Mouse (Mus musculus) heart, postnatal 4 days (tissue): Measurements from ENCODE around the gene Tgfbr3. TPM values are rescaled to one million over a fixed set of nuclear protein-coding genes. Genes with fewer than 3 reads are reported as not detected.

Source experiments
- DNase-seq: peaks from one replicate; pipeline ENCODE4 v3.0.0; 2021
- total RNA-seq, 2 experiments: library from RNA; stranded (reverse); gene quantifications; 2 replicates each; pipeline ENCODE4 v1.2.3; 2021

Gene Tgfbr3
- total RNA-seq, 2 experiments from 2014 or later = 28.5 to 28.9 TPM

- peak; percentile 87 for DNase-seq
These were observed 121.5 kb downstream of the Tgfbr3 start for GRCm38 (mm10) chr5:107167872-107168300.

- DNase-seq = no peak
These were observed 122.1 kb downstream of the Tgfbr3 start for GRCm38 (mm10) chr5:107167373-107167772.

GRCm38 (mm10) chr5:107166659-107167370 lies 122.6 kb downstream of the Tgfbr3 start:
- DNase-seq = peak; percentile 40

- DNase-seq = no peak
These were observed 123.7 kb downstream of the Tgfbr3 start for GRCm38 (mm10) chr5:107165734-107166133.

GRCm38 (mm10) chr5:107165271-107165670 lies 124.2 kb downstream of the Tgfbr3 start:
- DNase-seq = no peak

- no peak for DNase-seq
These were observed 124.6 kb downstream of the Tgfbr3 start for GRCm38 (mm10) chr5:107164856-107165255.

GRCm38 (mm10) chr5:107164146-107164545 lies 125.3 kb downstream of the Tgfbr3 start:
- no peak for DNase-seq

- no peak for DNase-seq
These were observed 126.1 kb downstream of the Tgfbr3 start for GRCm38 (mm10) chr5:107163336-107163735.

- no peak for DNase-seq
These were observed 126.6 kb downstream of the Tgfbr3 start for GRCm38 (mm10) chr5:107162812-107163211.

- no peak for DNase-seq
These were observed 127.1 kb downstream of the Tgfbr3 start for GRCm38 (mm10) chr5:107162319-107162718.

- DNase-seq = no peak
These were observed 129.2 kb downstream of the Tgfbr3 start for GRCm38 (mm10) chr5:107159914-107160890.

GRCm38 (mm10) chr5:107158531-107159178 lies 130.8 kb downstream of the Tgfbr3 start:
- no peak for DNase-seq

- no peak for DNase-seq
These were observed 132.0 kb downstream of the Tgfbr3 start for GRCm38 (mm10) chr5:107157384-107157783.

- no peak for DNase-seq
These were observed 133.3 kb downstream of the Tgfbr3 start for GRCm38 (mm10) chr5:107156096-107156495.

- no peak for DNase-seq
These were observed 136.4 kb downstream of the Tgfbr3 start for GRCm38 (mm10) chr5:107152989-107153388.

GRCm38 (mm10) chr5:107151320-107151719 lies 138.1 kb downstream of the Tgfbr3 start:
- peak; percentile 56 for DNase-seq

GRCm38 (mm10) chr5:107150555-107151312 lies 138.7 kb downstream of the Tgfbr3 start:
- DNase-seq = peak; percentile 69

GRCm38 (mm10) chr5:107147951-107148766 lies 141.3 kb downstream of the Tgfbr3 start:
- DNase-seq = peak; percentile 87

GRCm38 (mm10) chr5:107147413-107147812 lies 142.0 kb downstream of the Tgfbr3 start:
- no peak for DNase-seq

GRCm38 (mm10) chr5:107146111-107146616 lies 143.3 kb downstream of the Tgfbr3 start:
- no peak for DNase-seq

GRCm38 (mm10) chr5:107145125-107145524 lies 144.3 kb downstream of the Tgfbr3 start:
- DNase-seq = no peak
